Mouse (Mus musculus) liver, postnatal 0 days (tissue): ENCODE measurements at regions not wholly inside any gene's neighbourhood (a gene's known extent, or its start where the extent isn't known, plus 50 kb on each side); places are given as distances from the start of the nearest gene placed in this dataset.

Experiments
- ATAC-seq: fragments of 200-750 bp; cut with Nextera tagmentation; 2 replicates; pipeline ENCODE4 v1.8.0; 2017; ENCODE audit warnings: mild to moderate bottlenecking, moderate library complexity
- DNase-seq: peaks from one replicate; pipeline ENCODE4 v3.0.0-alpha.2; 2016
- H3K27ac ChIP-seq: fragments of 300-500 bp; sonication (generic); 2 replicates; pipeline ENCODE4 v1.5.1; 2014; ENCODE audit warnings: antibody characterized with exemption, moderate library complexity, mild to moderate bottlenecking, low read depth
- H3K27me3 ChIP-seq: fragments of 300-500 bp; sonication (generic); 2 replicates; pipeline ENCODE4 v1.6.1; 2014; ENCODE audit warnings: low read length, control low read depth, mixed read lengths; ENCODE audit not compliant: insufficient read depth
- H3K36me3 ChIP-seq: fragments of 300-500 bp; sonication (generic); replicated peaks from 2 replicates; pipeline ENCODE4 v1.6.1; 2014; ENCODE audit warnings: mild to moderate bottlenecking, control low read depth, low read length, moderate library complexity, mixed read lengths; ENCODE audit not compliant: insufficient read depth
- H3K4me1 ChIP-seq: fragments of 300-500 bp; sonication (generic); 2 replicates; pipeline ENCODE4 v1.6.1; 2014; ENCODE audit warnings: antibody characterized with exemption, mild to moderate bottlenecking, control low read depth; ENCODE audit not compliant: insufficient read depth
- H3K4me2 ChIP-seq: fragments of 300-500 bp; sonication (generic); 2 replicates; pipeline ENCODE4 v1.6.1; 2014; ENCODE audit warnings: low read depth, mild to moderate bottlenecking, low read length, moderate library complexity, mixed read lengths
- H3K4me3 ChIP-seq: fragments of 300-500 bp; sonication (generic); 2 replicates; pipeline ENCODE4 v1.5.1; 2014; ENCODE audit warnings: low read depth, low read length
- H3K9ac ChIP-seq: fragments of 300-500 bp; sonication (generic); replicated peaks from 2 replicates; pipeline ENCODE4 v1.6.1; 2014; ENCODE audit warnings: mild to moderate bottlenecking, moderate library complexity
- H3K9me3 ChIP-seq: fragments of 300-500 bp; sonication (generic); 2 replicates; pipeline ENCODE4 v1.6.1; 2016; ENCODE audit warnings: mild to moderate bottlenecking, control low read depth, low read length, mixed read lengths
- CTCF ChIP-seq: sonication (generic); IDR thresholded peaks from 2 replicates; pipeline ENCODE4 v1.5.1; 2016; ENCODE audit warnings: antibody characterized with exemption, low read depth
- EP300 ChIP-seq: IDR thresholded peaks from 2 replicates; pipeline ENCODE4 v1.6.1; 2016; ENCODE audit warnings: antibody characterized with exemption, low read depth, mild to moderate bottlenecking
- WGBS: fragments of 180-500 bp; shearing (Covaris S2); extraction: QIAGEN DNeasy Blood & Tissue Kit; methylation state at CpG from one replicate; pipeline ENCODE4 v1.1.7; 2014; ENCODE audit not compliant: insufficient replicate concordance; 5-methylcytosine and 5-hydroxymethylcytosine counted together

DNA sequence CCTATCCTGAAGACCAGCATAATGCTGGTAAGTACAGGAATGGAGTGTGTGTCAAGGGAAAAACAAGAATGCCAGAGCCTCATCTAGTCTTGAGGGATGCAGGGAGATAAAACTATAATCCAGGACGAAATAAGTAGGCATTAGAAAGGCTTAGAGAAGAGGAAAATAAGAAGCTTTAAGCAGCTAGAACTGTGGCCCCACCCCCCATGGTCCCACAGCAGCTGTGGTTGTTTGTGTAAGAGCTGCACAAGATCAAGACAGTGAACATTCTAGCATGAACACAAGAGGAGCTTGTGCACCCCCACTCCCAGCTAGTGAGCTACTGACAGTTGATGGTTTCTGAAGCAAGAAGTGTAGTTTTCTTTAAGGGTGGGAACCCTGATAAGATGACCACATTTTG, 315.9 kb downstream of the Tmem135 start:
- no peaks in the 10 kb centered on the region for H3K9me3 ChIP-seq
- no peak overlapping the region for H3K4me2 ChIP-seq
- DNase-seq (no peak), ATAC-seq (no peak)
- 46% methylated on average over 1 of the region's 1 CpGs for WGBS
- H3K4me3 ChIP-seq: no peak overlapping the region
- H3K36me3 ChIP-seq: no peaks in the 10 kb centered on the region
- H3K9ac ChIP-seq: no peak overlapping the region
- no peak for TF ChIP-seq EP300
- no peak for TF ChIP-seq CTCF
- H3K27ac ChIP-seq: no peak overlapping the region
- H3K4me1 ChIP-seq: no peaks in the 10 kb centered on the region
- H3K27me3 ChIP-seq: no peaks in the 10 kb centered on the region

DNA sequence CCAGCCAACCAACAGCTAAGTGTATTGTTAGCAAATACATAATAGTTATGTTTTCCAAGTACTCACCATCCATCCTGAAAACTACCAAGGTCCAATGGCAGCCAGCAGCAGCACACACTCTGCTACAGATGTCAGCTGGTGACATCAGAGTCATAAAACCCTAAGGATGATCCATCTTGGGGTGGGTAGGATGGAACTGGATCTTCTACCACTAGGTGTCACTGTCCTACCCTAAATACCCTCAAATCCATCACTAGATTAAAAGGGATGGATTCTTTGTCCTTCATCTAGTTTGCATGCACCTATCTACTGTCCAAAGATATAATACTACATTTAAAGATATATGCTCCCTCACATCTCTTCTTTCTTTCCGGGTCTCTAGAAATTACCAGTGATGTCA, 317.7 kb downstream of the Tmem135 start:
- Histone ChIP-seq H3K4me1 (no peaks in the 10 kb centered on the region), H3K9me3 (no peaks in the 10 kb centered on the region), H3K27ac (no peak overlapping the region), H3K27me3 (no peaks in the 10 kb centered on the region), H3K4me2 (no peak overlapping the region), H3K36me3 (no peaks in the 10 kb centered on the region), H3K9ac (no peak overlapping the region), H3K4me3 (no peak overlapping the region)
- no peak for DNase-seq
- WGBS: 75% methylated on average over 1 of the region's 1 CpGs
- ATAC-seq: no peak
- TF ChIP-seq CTCF (peak; percentile 72), EP300 (no peak)

DNA sequence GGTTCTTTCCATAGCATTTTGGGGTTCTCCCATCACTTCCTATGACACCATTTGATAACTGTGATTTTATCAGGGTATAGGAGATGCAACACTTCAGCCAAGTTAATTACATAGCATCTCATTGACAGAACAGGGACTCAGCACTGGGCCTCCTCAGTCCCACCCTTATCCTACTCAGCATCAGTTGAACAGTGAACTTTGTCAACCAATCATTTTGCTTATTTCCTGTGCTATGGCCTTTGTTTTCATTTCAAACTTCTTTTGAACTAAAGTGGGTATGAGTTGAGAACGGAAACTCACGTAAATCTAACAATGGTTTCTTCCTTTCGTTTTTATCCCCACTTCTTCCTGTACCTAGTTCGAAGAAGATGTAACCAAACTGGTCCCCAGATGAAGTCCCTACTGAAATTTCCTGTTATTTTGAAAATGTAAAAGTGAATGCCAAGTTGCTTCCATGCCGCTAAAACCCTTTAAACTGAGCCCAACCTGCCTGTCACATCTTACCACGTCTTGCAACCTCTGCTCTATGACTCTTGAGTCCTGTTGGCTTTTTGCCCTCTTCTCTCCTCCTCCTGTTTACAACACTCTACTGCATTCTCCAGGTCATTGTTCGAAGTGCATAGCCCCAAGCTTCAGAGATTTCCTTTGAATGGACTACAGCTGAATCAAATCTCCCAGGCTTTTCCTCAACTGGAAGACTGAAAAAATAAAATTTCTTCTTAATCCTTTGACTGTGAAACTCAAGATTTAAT, 329.9 kb downstream of the Tmem135 start:
- no peaks in the 10 kb centered on the region for H3K36me3 ChIP-seq
- H3K4me2 ChIP-seq: no peak overlapping the region
- no peaks in the 10 kb centered on the region for H3K4me1 ChIP-seq
- TF ChIP-seq CTCF (no peak), EP300 (no peak)
- DNase-seq (no peak), ATAC-seq (no peak)
- no peak overlapping the region for H3K27ac ChIP-seq
- no peak overlapping the region for H3K4me3 ChIP-seq
- H3K27me3 ChIP-seq: no peaks in the 10 kb centered on the region
- H3K9me3 ChIP-seq: no peaks in the 10 kb centered on the region
- no peak overlapping the region for H3K9ac ChIP-seq
- 61% methylated on average over 7 of the region's 7 CpGs for WGBS

DNA sequence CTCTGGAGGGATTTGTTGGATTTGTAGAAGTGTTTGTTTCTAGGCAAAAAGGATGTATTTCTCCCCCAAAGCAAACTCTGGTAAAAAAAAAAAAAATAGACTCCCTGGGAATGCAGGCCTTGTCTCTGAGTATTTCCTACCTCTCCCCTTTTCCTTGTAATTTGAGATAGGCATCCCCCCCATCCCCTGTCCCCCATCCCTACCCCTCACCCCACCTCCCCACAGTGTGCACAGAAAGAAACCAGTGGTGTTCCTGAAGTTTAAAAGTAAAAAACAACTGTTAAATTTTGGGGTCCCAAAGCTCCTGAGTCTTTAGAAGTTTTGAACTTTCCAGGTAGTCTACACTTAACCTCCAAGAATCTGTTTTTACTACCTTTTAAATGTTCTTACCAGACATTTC, 334.0 kb downstream of the Tmem135 start:
- TF ChIP-seq CTCF: no peak
- TF ChIP-seq EP300: no peak
- Histone ChIP-seq H3K9ac (no peak overlapping the region), H3K4me1 (no peaks in the 10 kb centered on the region), H3K27ac (no peak overlapping the region), H3K36me3 (no peaks in the 10 kb centered on the region), H3K27me3 (no peaks in the 10 kb centered on the region), H3K9me3 (no peaks in the 10 kb centered on the region), H3K4me2 (no peak overlapping the region), H3K4me3 (no peak overlapping the region)
- ATAC-seq (no peak), DNase-seq (no peak)

DNA sequence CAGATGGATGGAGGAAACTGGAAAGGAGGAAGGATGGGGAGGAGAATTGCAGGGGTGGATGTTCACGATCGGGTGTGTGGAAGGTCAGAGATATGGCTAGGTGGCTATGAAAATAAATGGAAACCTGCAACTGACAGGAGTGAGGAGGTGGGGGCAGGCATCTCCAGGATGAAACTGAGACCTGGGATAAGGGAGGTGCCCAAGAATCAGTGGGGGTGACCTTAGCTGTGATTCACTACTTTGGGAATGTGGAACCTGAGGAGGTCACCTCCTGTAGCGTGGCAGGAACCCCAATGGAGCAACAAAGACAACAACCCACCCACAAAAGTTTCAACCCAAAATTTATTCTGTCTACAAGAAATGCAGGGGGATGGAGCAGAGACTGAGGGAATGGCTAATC, 339.6 kb downstream of the Tmem135 start:
- no peak for ATAC-seq
- TF ChIP-seq CTCF (no peak), EP300 (no peak)
- WGBS: 76% methylated on average over 3 of the region's 3 CpGs

DNA sequence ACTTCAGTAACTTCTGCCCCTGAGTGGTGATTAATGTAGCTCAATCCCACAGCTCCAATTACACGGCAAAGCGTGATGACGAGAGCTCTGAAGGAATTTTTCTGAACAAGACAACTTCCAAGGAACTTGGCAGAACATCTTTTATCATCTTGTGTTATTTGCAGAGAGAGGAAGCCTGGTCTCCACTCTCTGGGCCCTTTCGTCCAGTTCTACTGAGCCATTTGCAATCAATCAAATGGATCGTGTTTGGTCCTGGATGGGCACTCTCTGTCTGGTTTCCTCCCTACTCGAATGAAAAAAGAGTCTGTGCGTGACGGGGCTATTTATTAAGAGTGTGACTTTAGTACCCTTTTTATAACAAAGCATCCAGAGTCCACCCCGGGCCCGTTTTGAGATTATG, 340.4 kb downstream of the Tmem135 start:
- no peak overlapping the region for H3K4me2 ChIP-seq
- H3K27me3 ChIP-seq: no peaks in the 10 kb centered on the region
- TF ChIP-seq CTCF (no peak), EP300 (no peak)
- H3K9me3 ChIP-seq: no peaks in the 10 kb centered on the region
- H3K4me1 ChIP-seq: no peaks in the 10 kb centered on the region
- ATAC-seq (no peak), DNase-seq (no peak)
- H3K9ac ChIP-seq: no peak overlapping the region
- no peak overlapping the region for H3K27ac ChIP-seq
- WGBS: 76% methylated on average over 10 of the region's 10 CpGs
- H3K36me3 ChIP-seq: no peaks in the 10 kb centered on the region
- H3K4me3 ChIP-seq: no peak overlapping the region

More for the DNA sequence above, 339.6 kb downstream of the Tmem135 start:
- Histone ChIP-seq H3K27ac (no peak overlapping the region), H3K4me1 (no peaks in the 10 kb centered on the region), H3K9me3 (no peaks in the 10 kb centered on the region), H3K27me3 (no peaks in the 10 kb centered on the region), H3K4me2 (no peak overlapping the region), H3K4me3 (no peak overlapping the region), H3K36me3 (no peaks in the 10 kb centered on the region), H3K9ac (no peak overlapping the region)
- no peak for DNase-seq

DNA sequence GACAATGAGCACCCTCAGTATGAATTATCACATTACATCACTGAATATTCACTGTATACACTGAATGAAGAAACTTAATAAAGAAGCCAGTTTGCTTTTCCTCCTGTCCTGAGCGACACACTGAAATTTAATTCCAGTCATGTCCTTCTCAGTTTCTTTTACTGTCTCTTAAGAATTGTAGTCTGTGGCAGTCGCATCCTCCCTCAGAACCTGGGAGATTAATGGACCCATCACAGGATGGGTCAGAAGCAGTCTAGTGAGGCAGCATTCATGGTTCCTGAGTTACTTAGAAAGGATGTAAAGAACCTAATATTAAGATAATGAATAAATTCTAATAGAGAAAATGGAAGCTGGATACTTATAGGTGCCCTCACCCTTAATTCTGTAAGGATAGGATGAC, 349.5 kb downstream of the Tmem135 start:
- DNase-seq (no peak), ATAC-seq (no peak)
- Histone ChIP-seq H3K4me1 (no peaks in the 10 kb centered on the region), H3K36me3 (no peaks in the 10 kb centered on the region), H3K27me3 (no peaks in the 10 kb centered on the region), H3K9ac (no peak overlapping the region), H3K9me3 (no peaks in the 10 kb centered on the region), H3K4me2 (no peak overlapping the region), H3K4me3 (no peak overlapping the region), H3K27ac (no peak overlapping the region)
- TF ChIP-seq CTCF (no peak), EP300 (no peak)
- 77% methylated on average over 2 of the region's 2 CpGs for WGBS
